Mouse (Mus musculus) mouse trophoblast stem cell (cell line): ENCODE data around the gene Taco1.
"Not testable (repeated sequence)": the region's sequence is repeated elsewhere in the genome, so short reads cannot be mapped to it uniquely, and the experiment has no call there.

Experiments
- in situ Hi-C, 2 experiments: fragments of 300-500 bp; cut with MseI, MboI; formaldehyde crosslinking; loops; 2 replicates in 1 of 2; 3 replicates in 1 of 2; pipeline ENCODE4 v1.15.1; 2025

The Taco1 gene

GRCm38 (mm10) chr11:106061311-106061710, 4.5 kb upstream of the Taco1 start:
- in situ Hi-C loops = no loop called here

- in situ Hi-C loops = no loop called here
Observed at GRCm38 (mm10) chr11:106063756-106064155, 2.1 kb upstream of the Taco1 start.

- in situ Hi-C loops = no loop called here
Observed at GRCm38 (mm10) chr11:106065073-106065922, 563 bp upstream of the Taco1 start.

GRCm38 (mm10) chr11:106066616-106067015, 755 bp downstream of the Taco1 start:
- in situ Hi-C loops = not testable (repeated sequence)

- in situ Hi-C loops = no loop called here
Observed at GRCm38 (mm10) chr11:106073774-106074173, 7.9 kb downstream of the Taco1 start.

- in situ Hi-C loops = no loop called here
Observed at GRCm38 (mm10) chr11:106076321-106076720, 10.5 kb downstream of the Taco1 start.

- in situ Hi-C loops = no loop called here
Observed at GRCm38 (mm10) chr11:106083708-106084701, 18.1 kb downstream of the Taco1 start, which contains the start of gene Map3k3. Gene Map3k3, plus strand, starts transcription at chr11:106084613.

GRCm38 (mm10) chr11:106084911-106085561, 19.2 kb downstream of the Taco1 start:
- in situ Hi-C loops = no loop called here

GRCm38 (mm10) chr11:106098223-106098622, 32.4 kb downstream of the Taco1 start:
- in situ Hi-C loops = no loop called here

GRCm38 (mm10) chr11:106102866-106103265, 37.0 kb downstream of the Taco1 start:
- in situ Hi-C loops = no loop called here

- in situ Hi-C loops = no loop called here
Observed at GRCm38 (mm10) chr11:106106047-106106587, 40.3 kb downstream of the Taco1 start.

- in situ Hi-C loops = no loop called here
Observed at GRCm38 (mm10) chr11:106111688-106112087, 45.8 kb downstream of the Taco1 start.

- in situ Hi-C loops = no loop called here
Observed at GRCm38 (mm10) chr11:106122221-106122620, 56.4 kb downstream of the Taco1 start.

GRCm38 (mm10) chr11:106122736-106123135, 56.9 kb downstream of the Taco1 start:
- in situ Hi-C loops = no loop called here
